Comparison of ENCODE assay signal across 8 mouse cellular contexts in genomic region chr7:81933601-81934266, GRCm38 (mm10). TPM values are rescaled to one million over a fixed set of nuclear protein-coding genes. Genes with fewer than 3 reads are reported as not detected.
DNase-seq lines count a peak whose midpoint lies in the region; ATAC-seq lines count a peak whose summit lies in the region.

No protein-coding gene starts in this region.

- H3K27ac ChIP-seq in forebrain, embryonic 16.5 days (ENCODE audit: low read length): peak overlapping the region; percentile 97

- under 1% methylated on average over 97 of the region's 103 CpGs for WGBS in forebrain, embryonic 16.5 days

- peak; percentile 75 for ATAC-seq in forebrain, embryonic 16.5 days

- H3K4me2 ChIP-seq in forebrain, embryonic 16.5 days (ENCODE audit: low read length): peak overlapping the region; percentile 76

- H3K36me3 ChIP-seq in forebrain, embryonic 16.5 days (ENCODE audit: control insufficient read depth, insufficient read depth): no peaks in the 10 kb centered on the region

- no peaks in the 10 kb centered on the region for H3K9me3 ChIP-seq in forebrain, embryonic 16.5 days (ENCODE audit: control insufficient read depth, low read length)

- intact Hi-C loops in heart, postnatal 25 days (cut with DNase I): loop anchor here (2.0 to 5.0 kb wide), 2 partner anchors 105 to 146 kb away; partner anchors contain the start of genes 3110040N11Rik and Btbd1

- H3K4me1 ChIP-seq in forebrain, embryonic 16.5 days (replicated peaks; ENCODE audit: control insufficient read depth, insufficient read depth, low read length): peaks cover 38% of the 10 kb centered on the region

- peak; percentile 70 for DNase-seq in MN1 (ENCODE audit: low spot score)
- peak; percentile 63 for DNase-seq in cerebellum, adult 11-12 months
- DNase-seq in heart, postnatal 25 days (ENCODE audit: low spot score): peak; percentile 42
- peak; percentile 33 to 69 for DNase-seq in layer of hippocampus, adult 18-20 months (ENCODE audit: low spot score in 2 of 2)
- peak; percentile 51 to 53 for DNase-seq in lung, adult 18-20 months
- DNase-seq in ovary, adult 18-20 months (ENCODE audit: low spot score): peak; percentile 34
- DNase-seq in thymus, postnatal 36 days: peak; percentile 63 to 70

- peak overlapping the region; percentile 88 for H3K4me3 ChIP-seq in forebrain, embryonic 16.5 days (replicated peaks; ENCODE audit: low read length)

- peak overlapping the region; percentile 97 for H3K9ac ChIP-seq in forebrain, embryonic 16.5 days (replicated peaks; ENCODE audit: low read depth, low read length)

- no peaks in the 10 kb centered on the region for H3K27me3 ChIP-seq in forebrain, embryonic 16.5 days (replicated peaks; ENCODE audit: control insufficient read depth, insufficient read depth, low read length)

RNA-seq across cellular contexts. Expression of gene Hdgfl3, which starts 0.5 kb away (rescaled TPM):
- polyA plus RNA-seq in forebrain, embryonic 16.5 days (2015; fragmentation: Nextera tagmentation; extraction: Ambion mirVana): 51.8 and 54.4 TPM in 2 replicates
- total RNA-seq in heart, postnatal 25 days (2021): 1 to 10 TPM; 6.6 to 7.2 TPM
- total RNA-seq in layer of hippocampus, adult 18-20 months (2021): 10 to 100 TPM; 61.4 to 62.0 TPM

RNA-seq across cellular contexts. Expression of gene Bnc1, which starts 58.4 kb away (rescaled TPM):
- polyA plus RNA-seq in forebrain, embryonic 16.5 days (2015; fragmentation: Nextera tagmentation; extraction: Ambion mirVana): 0.09 TPM in 1 of 2 replicates, not detected in the other
- 1 to 10 TPM; 1.7 to 2.3 TPM for total RNA-seq in heart, postnatal 25 days (2021)
- under 1 TPM in 1 of 2 experiments, not detected in 1; 0.07 TPM for total RNA-seq in layer of hippocampus, adult 18-20 months (2021)

Comparison
In these comparisons a context has a peak if more than half of its experiments do, and no peak if none do; other contexts are left out.
1. Peak in every context shown above with its lines: DNase-seq, ATAC-seq, H3K4me3 ChIP-seq and H3K27ac ChIP-seq.
2. RNA of gene Hdgfl3, which starts 0.5 kb away (total RNA-seq): 61.4 to 62.0 TPM in layer of hippocampus, adult 18-20 months; 6.6 to 7.2 TPM in heart, postnatal 25 days; every median in the first group is over 4 times any median in the second.